Mouse (Mus musculus) midbrain, embryonic 16.5 days (tissue): ENCODE data around the gene Adgrg3. TPM values are rescaled to one million over a fixed set of nuclear protein-coding genes. Genes with fewer than 3 reads are reported as not detected.

Experiments
- ATAC-seq: fragments of 200-750 bp; cut with Nextera tagmentation; 2 replicates; pipeline ENCODE4 v1.8.0; 2017; ENCODE audit warnings: moderate TSS enrichment
- H3K27ac ChIP-seq: fragments of 300-500 bp; sonication (generic); 2 replicates; pipeline ENCODE4 v1.5.1; 2014; ENCODE audit warnings: mild to moderate bottlenecking, low read length, mixed read lengths
- H3K27me3 ChIP-seq: fragments of 300-500 bp; sonication (generic); 2 replicates; pipeline ENCODE4 v1.6.1; 2014; ENCODE audit warnings: low read depth, low read length, mixed read lengths; ENCODE audit not compliant: control insufficient read depth, insufficient read depth
- H3K36me3 ChIP-seq: fragments of 300-500 bp; sonication (generic); 2 replicates; pipeline ENCODE4 v1.6.1; 2014; ENCODE audit warnings: mild to moderate bottlenecking, low read length, moderate library complexity, mixed read lengths; ENCODE audit not compliant: control insufficient read depth, insufficient read depth
- H3K4me1 ChIP-seq: fragments of 300-500 bp; sonication (generic); 2 replicates; pipeline ENCODE4 v1.6.1; 2014; ENCODE audit warnings: mild to moderate bottlenecking, low read length, mixed read lengths; ENCODE audit not compliant: control insufficient read depth, insufficient read depth
- H3K4me2 ChIP-seq: fragments of 300-500 bp; sonication (generic); 2 replicates; pipeline ENCODE4 v1.6.1; 2014; ENCODE audit warnings: mild to moderate bottlenecking, low read length, mixed read lengths
- H3K4me3 ChIP-seq: fragments of 300-500 bp; sonication (generic); 2 replicates; pipeline ENCODE4 v1.5.1; 2014; ENCODE audit warnings: low read depth, mild to moderate bottlenecking, low read length, moderate library complexity, mixed read lengths
- H3K9ac ChIP-seq: fragments of 300-500 bp; sonication (generic); 2 replicates; pipeline ENCODE4 v1.6.1; 2014; ENCODE audit warnings: low read depth, low read length, mixed read lengths
- H3K9me3 ChIP-seq: fragments of 300-500 bp; sonication (generic); replicated peaks from 2 replicates; pipeline ENCODE4 v1.6.1; 2014; ENCODE audit warnings: mild to moderate bottlenecking, low read length, mixed read lengths; ENCODE audit not compliant: control insufficient read depth, poor library complexity, severe bottlenecking
- WGBS: fragments of 180-500 bp; shearing (Covaris S2); extraction: QIAGEN DNeasy Blood & Tissue Kit; methylation state at CpG from one replicate; pipeline ENCODE4 v1.1.7; 2014; 5-methylcytosine and 5-hydroxymethylcytosine counted together
- polyA plus RNA-seq: library from polyadenylated mRNA; unstranded; fragments of >200 nt; fragmentation: Nextera tagmentation; extraction: Ambion mirVana; gene quantifications from 2 replicates; pipeline ENCODE4 v1.2.1, GENCODE M21; 2015

The Adgrg3 gene
- polyA plus RNA-seq, 1 experiment from 2014 or later, result 0.64 TPM

DNA sequence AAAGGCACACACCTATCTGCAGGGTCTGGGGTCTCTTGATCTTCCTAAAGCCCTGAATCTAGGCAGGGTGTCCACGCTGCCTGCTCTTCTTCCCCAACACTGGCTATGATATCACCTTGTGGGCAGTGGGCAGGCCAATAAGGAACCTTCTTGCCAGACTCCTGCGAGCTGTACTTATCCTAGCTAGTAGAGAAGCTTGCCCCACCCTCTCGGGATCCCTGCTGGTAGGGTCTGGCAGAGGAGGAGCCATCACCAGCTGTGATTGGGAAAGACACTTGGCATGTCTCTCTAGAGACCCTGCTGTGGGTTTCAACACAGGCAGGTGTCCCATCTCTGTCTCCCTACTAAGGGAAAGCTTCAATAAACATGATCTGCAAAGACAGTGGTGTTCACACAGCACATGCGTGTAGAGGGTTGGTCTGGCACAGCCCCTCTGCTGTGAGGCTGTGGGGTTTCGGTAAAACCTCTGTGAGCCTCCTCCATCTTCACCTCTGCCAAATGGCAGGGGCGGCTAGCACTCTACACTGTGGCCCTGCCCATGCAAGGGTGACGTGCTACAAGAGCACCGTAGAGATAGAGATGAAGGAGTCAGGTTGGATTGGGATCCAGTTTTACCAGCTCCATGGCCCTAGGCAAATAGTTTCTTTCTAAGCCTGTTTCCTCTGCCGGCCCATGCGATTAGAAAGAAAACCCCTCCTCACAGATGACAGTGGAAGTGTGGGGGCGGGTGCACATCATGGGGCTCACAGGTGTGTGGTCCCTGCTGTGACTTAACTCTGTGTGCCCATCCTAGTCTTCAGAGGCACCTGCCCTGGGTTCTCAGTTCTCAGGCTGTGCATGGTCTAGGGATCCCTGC, 26.7 kb upstream of the Adgrg3 start:
- peaks cover 32% of the 10 kb centered on the region for H3K4me1 ChIP-seq
- H3K27ac ChIP-seq, result no peak overlapping the region

GRCm38 (mm10) chr8:94991454-94991994, 26.0 kb upstream of the Adgrg3 start:
- WGBS, result 81% methylated on average over 9 of the region's 9 CpGs
- Histone ChIP-seq H3K9ac (no peak overlapping the region), H3K4me1 (peaks cover 32% of the 10 kb centered on the region), H3K9me3 (no peaks in the 10 kb centered on the region), H3K4me2 (no peak overlapping the region), H3K27ac (peak overlapping the region; percentile 73; the same call in 1 of the 2 replicates), H3K27me3 (no peaks in the 10 kb centered on the region), H3K36me3 (no peaks in the 10 kb centered on the region), H3K4me3 (no peak overlapping the region)
- ATAC-seq, result no peak

More for the DNA sequence above, 26.7 kb upstream of the Adgrg3 start:
- H3K4me3 ChIP-seq, result no peak overlapping the region
- no peak for ATAC-seq
- no peak overlapping the region for H3K4me2 ChIP-seq
- WGBS, result 78% methylated on average over 11 of the region's 11 CpGs
- no peaks in the 10 kb centered on the region for H3K9me3 ChIP-seq
- no peak overlapping the region for H3K9ac ChIP-seq
- no peaks in the 10 kb centered on the region for H3K27me3 ChIP-seq
- no peaks in the 10 kb centered on the region for H3K36me3 ChIP-seq

DNA sequence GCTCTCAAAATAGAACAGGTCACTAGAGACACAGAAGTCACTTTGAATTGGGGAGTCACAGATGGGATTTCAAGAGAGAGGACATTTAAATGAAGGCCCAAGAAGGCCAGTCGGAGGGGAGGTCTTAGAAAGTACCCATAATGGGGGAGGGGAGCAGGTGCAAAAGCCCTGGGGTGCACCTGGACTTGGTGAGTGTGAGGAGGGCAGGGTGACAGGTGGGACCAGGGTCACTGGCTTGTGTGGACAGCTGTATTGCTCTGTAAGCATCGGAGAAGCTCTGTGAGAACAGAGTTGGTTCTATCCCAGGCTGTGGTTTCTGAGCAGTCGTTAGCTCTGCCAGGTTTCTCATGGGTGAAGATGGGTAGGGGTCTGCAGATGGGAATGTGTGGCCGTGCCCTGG, 25.5 kb upstream of the Adgrg3 start:
- WGBS, result 66% methylated on average over 4 of the region's 4 CpGs
- H3K9me3 ChIP-seq, result no peaks in the 10 kb centered on the region
- no peaks in the 10 kb centered on the region for H3K36me3 ChIP-seq
- H3K4me1 ChIP-seq, result peaks cover 30% of the 10 kb centered on the region
- H3K27me3 ChIP-seq, result no peaks in the 10 kb centered on the region
- no peak overlapping the region for H3K9ac ChIP-seq
- peak overlapping the region; percentile 73 for H3K27ac ChIP-seq
- H3K4me2 ChIP-seq, result no peak overlapping the region
- no peak for ATAC-seq
- no peak overlapping the region for H3K4me3 ChIP-seq

- no peak overlapping the region for H3K4me2 ChIP-seq
- WGBS, result 34% methylated on average over 5 of the region's 5 CpGs
- H3K36me3 ChIP-seq, result no peaks in the 10 kb centered on the region
- H3K9ac ChIP-seq, result 0 out of 2 replicates have a peak overlapping the region, but pooled peaks have one; percentile 7
- H3K4me3 ChIP-seq, result no peak overlapping the region
- ATAC-seq, result peak; percentile 1; the same call in 1 of the 2 replicates
- H3K9me3 ChIP-seq, result no peaks in the 10 kb centered on the region
- H3K27me3 ChIP-seq, result no peaks in the 10 kb centered on the region
- H3K27ac ChIP-seq, result peak overlapping the region; percentile 95
- peaks cover 36% of the 10 kb centered on the region for H3K4me1 ChIP-seq
These were observed 25.0 kb upstream of the Adgrg3 start for GRCm38 (mm10) chr8:94992534-94992933.

DNA sequence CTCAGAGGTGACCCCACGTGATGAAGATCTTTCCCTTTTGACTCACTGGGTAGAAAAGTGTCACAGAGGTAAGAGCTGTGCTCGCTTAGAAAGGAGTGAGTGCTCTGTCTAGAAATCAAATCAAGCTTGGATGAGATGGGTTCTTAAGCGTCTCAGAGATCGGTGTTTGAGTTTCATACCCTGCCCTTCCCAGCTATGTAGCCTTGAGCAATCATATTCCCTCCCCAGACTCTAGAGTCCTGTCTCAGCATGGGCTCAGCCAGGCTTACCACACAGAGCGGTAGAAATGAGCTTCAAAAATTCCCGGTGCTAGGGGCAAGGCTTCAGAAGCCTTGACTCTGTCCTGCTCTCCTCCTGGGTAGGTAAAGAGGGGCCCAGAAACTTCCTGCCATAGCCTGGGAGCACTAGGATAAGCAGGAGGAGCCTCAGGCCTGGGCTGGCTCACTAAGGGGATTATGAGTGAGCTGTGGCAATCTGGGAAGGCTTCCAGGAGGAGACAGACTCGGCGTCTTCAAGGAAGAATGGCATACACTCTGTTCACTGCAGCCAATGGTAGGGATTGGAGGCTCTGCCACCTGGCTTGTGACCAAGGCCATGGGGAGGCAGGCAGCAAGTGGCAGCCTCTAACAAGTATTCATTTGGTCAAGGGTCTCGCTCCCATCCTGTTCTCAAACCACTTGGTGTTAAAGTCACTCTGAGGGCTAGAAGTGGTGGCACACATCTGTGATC, 24.3 kb upstream of the Adgrg3 start:
- ATAC-seq, result no peak
- Histone ChIP-seq H3K27me3 (no peaks in the 10 kb centered on the region), H3K9ac (no peak overlapping the region), H3K36me3 (no peaks in the 10 kb centered on the region), H3K4me2 (peak overlapping the region; percentile 73; the same call in 1 of the 2 replicates), H3K27ac (peak overlapping the region; percentile 95), H3K4me1 (peaks cover 42% of the 10 kb centered on the region), H3K4me3 (no peak overlapping the region), H3K9me3 (no peaks in the 10 kb centered on the region)
- 39% methylated on average over 9 of the region's 9 CpGs for WGBS

DNA sequence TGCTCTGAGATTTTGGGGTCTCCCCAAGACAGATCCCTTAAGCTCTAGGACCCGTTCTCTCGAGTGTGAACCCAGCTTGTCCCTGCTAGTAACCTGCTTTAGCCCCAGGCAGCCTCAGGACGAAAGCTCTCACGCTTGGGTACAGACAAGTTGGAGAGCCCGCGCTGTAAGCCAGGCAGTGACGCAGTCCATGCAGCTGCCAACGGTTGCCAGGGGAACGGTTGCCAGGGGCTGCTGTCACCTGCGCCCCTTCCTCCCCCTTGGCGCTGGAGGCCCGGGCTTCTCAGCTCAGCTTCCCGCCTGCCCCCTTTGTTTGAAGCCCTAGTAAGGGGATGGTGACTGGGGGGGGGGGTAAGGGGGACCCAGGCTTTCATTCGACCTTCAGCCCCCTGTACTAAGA, 23.5 kb upstream of the Adgrg3 start:
- Histone ChIP-seq H3K4me3 (peak overlapping the region; percentile 41), H3K27me3 (no peaks in the 10 kb centered on the region), H3K4me2 (peak overlapping the region; percentile 73), H3K9ac (peak overlapping the region; percentile 83), H3K4me1 (peaks cover 50% of the 10 kb centered on the region), H3K9me3 (no peaks in the 10 kb centered on the region), H3K36me3 (no peaks in the 10 kb centered on the region), H3K27ac (peak overlapping the region; percentile 95)
- peak; percentile 88 for ATAC-seq
- WGBS, result 0% methylated on average over 14 of the region's 14 CpGs

- H3K27ac ChIP-seq, result peak overlapping the region; percentile 95
- H3K9ac ChIP-seq, result peak overlapping the region; percentile 83
- H3K4me2 ChIP-seq, result peak overlapping the region; percentile 73
- peak; percentile 18 for ATAC-seq
- peaks cover 55% of the 10 kb centered on the region for H3K4me1 ChIP-seq
- peak overlapping the region; percentile 41 for H3K4me3 ChIP-seq
- no peaks in the 10 kb centered on the region for H3K9me3 ChIP-seq
- no peaks in the 10 kb centered on the region for H3K36me3 ChIP-seq
- WGBS, result 0% methylated on average over 1 of the region's 1 CpGs
- no peaks in the 10 kb centered on the region for H3K27me3 ChIP-seq
These were observed 23.0 kb upstream of the Adgrg3 start for GRCm38 (mm10) chr8:94994510-94994909.

DNA sequence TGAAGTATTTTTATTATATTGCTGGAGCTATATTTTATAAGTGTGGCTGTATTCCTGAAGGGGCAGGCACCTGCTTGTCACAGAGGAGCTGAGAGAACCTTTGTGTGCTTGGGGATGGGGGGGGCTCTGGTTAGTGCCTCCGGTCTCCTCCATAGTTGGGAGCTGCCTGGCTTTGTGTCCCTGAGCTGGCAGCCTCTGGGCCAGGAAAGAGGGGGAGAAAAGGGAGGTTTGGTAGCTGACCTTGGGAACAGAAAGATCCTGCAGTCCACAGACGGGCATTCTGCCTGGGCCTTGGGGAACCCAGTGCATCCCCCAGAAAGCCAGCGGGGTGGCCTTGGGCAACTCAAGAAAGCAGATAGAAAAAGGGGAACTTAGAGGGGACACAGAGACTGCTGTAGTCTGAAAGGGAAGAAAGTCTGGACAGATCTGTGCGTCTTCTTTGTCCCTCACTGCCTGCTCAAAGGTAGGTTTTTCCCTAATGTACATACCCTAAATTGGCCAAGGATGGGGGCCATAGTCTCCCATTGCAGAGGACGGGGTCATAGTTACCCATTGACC, 22.1 kb upstream of the Adgrg3 start:
- no peak for ATAC-seq
- H3K27ac ChIP-seq, result peak overlapping the region; percentile 95
- H3K4me2 ChIP-seq, result peak overlapping the region; percentile 73
- no peaks in the 10 kb centered on the region for H3K9me3 ChIP-seq
- H3K4me1 ChIP-seq, result peaks cover 64% of the 10 kb centered on the region
- WGBS, result 8% methylated on average over 5 of the region's 5 CpGs
- H3K27me3 ChIP-seq, result no peaks in the 10 kb centered on the region
- H3K9ac ChIP-seq, result peak overlapping the region; percentile 83
- H3K36me3 ChIP-seq, result no peaks in the 10 kb centered on the region
- H3K4me3 ChIP-seq, result peak overlapping the region; percentile 41
